Mouse (Mus musculus) small intestine, adult 2 months (tissue): Measurements from ENCODE around the gene Nap1l4. TPM values are rescaled to one million over a fixed set of nuclear protein-coding genes. Genes with fewer than 3 reads are reported as not detected.

ENCODE experiments used
- H3K27ac ChIP-seq: fragments of 200-500 bp; 2 replicates; pipeline ENCODE4 v1.5.1; 2012; ENCODE audit warnings: low read depth, low read length, control low read depth, inconsistent platforms; ENCODE audit not compliant: insufficient read depth
- H3K27me3 ChIP-seq: fragments of 200-500 bp; 2 replicates; pipeline ENCODE4 v1.6.1; 2012; ENCODE audit warnings: mild to moderate bottlenecking, moderate library complexity, low read length, inconsistent platforms; ENCODE audit not compliant: control insufficient read depth, insufficient read depth
- H3K36me3 ChIP-seq: fragments of 200-500 bp; 2 replicates; pipeline ENCODE4 v1.6.1; 2012; ENCODE audit warnings: mild to moderate bottlenecking, low read length, control low read depth, inconsistent platforms; ENCODE audit not compliant: control insufficient read depth, insufficient read depth
- H3K4me1 ChIP-seq: fragments of 200-500 bp; 2 replicates; pipeline ENCODE4 v1.6.1; 2012; ENCODE audit warnings: low read length, inconsistent platforms, mixed read lengths; ENCODE audit not compliant: control insufficient read depth, insufficient read depth, insufficient read length
- H3K4me3 ChIP-seq: fragments of 200-500 bp; 2 replicates; pipeline ENCODE4 v1.5.1; 2012; ENCODE audit warnings: low read depth, mild to moderate bottlenecking, control low read depth, inconsistent platforms, low read length, moderate library complexity
- CTCF ChIP-seq: fragments of 200-500 bp; IDR thresholded peaks from 2 replicates; pipeline ENCODE4 v1.5.1; 2012; ENCODE audit warnings: low read depth, mild to moderate bottlenecking, control low read depth, inconsistent platforms, low read length, moderate library complexity, mixed read lengths; ENCODE audit not compliant: insufficient replicate concordance, insufficient read length; ENCODE audit errors: extremely low read depth
- POLR2A ChIP-seq: fragments of 200-500 bp; IDR thresholded peaks from 2 replicates; pipeline ENCODE4 v1.6.1; 2012; ENCODE audit warnings: low read depth, mild to moderate bottlenecking, control low read depth, inconsistent platforms, low read length, moderate library complexity
- WGBS: fragments of 180-500 bp; shearing (Covaris S2); methylation state at CpG from one replicate; pipeline ENCODE4 v1.1.7; 2018; 5-methylcytosine and 5-hydroxymethylcytosine counted together
- polyA plus RNA-seq: library from polyadenylated mRNA; depleted of rRNA; stranded (reverse); fragments of >200 nt; gene quantifications from 2 replicates; pipeline ENCODE4 v1.2.3, GENCODE M21; 2012

Nap1l4 gene
- polyA plus RNA-seq, 1 experiment, result 35.8 TPM

- TF ChIP-seq POLR2A, result no peak
- peak; percentile 74; the same call in 1 of the 2 replicates for TF ChIP-seq CTCF
- Histone ChIP-seq H3K36me3 (no peaks in the 10 kb centered on the region), H3K4me3 (no peak overlapping the region), H3K27me3 (peaks cover 6% of the 10 kb centered on the region; the same call in 1 of the 2 replicates), H3K27ac (no peak overlapping the region), H3K4me1 (peaks cover 9% of the 10 kb centered on the region)
- 23% methylated on average over 11 of the region's 11 CpGs for WGBS
Measured at GRCm38 (mm10) chr7:143505823-143506222, 43.1 kb downstream of the Nap1l4 start.

- no peak overlapping the region for H3K27ac ChIP-seq
- 88% methylated on average over 2 of the region's 2 CpGs for WGBS
Measured at GRCm38 (mm10) chr7:143505411-143505810, 43.5 kb downstream of the Nap1l4 start.

GRCm38 (mm10) chr7:143503926-143504325, 45.0 kb downstream of the Nap1l4 start:
- TF ChIP-seq CTCF (no peak), POLR2A (no peak)
- Histone ChIP-seq H3K27me3 (peaks cover 6% of the 10 kb centered on the region; the same call in 1 of the 2 replicates), H3K4me1 (peaks cover 16% of the 10 kb centered on the region), H3K36me3 (no peaks in the 10 kb centered on the region), H3K27ac (no peak overlapping the region), H3K4me3 (no peak overlapping the region)
- WGBS, result 79% methylated on average over 6 of the region's 6 CpGs

More at GRCm38 (mm10) chr7:143505411-143505810, 43.5 kb downstream of the Nap1l4 start:
- Histone ChIP-seq H3K36me3 (no peaks in the 10 kb centered on the region), H3K4me1 (peaks cover 13% of the 10 kb centered on the region), H3K4me3 (no peak overlapping the region), H3K27me3 (peaks cover 6% of the 10 kb centered on the region; the same call in 1 of the 2 replicates)
- TF ChIP-seq CTCF, result no peak
- no peak for TF ChIP-seq POLR2A

GRCm38 (mm10) chr7:143502418-143503200, 46.3 kb downstream of the Nap1l4 start, which contains the start of gene Phlda2:
Gene Phlda2 (minus strand): TSS chr7:143503150.
- Histone ChIP-seq H3K27me3 (peaks cover 6% of the 10 kb centered on the region; the same call in 1 of the 2 replicates), H3K4me3 (peak within 1 kb of the TSS; percentile 64), H3K27ac (no peak within 1 kb of the TSS), H3K4me1 (peaks cover 28% of the 10 kb centered on the region), H3K36me3 (no peaks in the 10 kb centered on the region)
- TF ChIP-seq CTCF, result no peak
- TF ChIP-seq POLR2A, result no peak
- under 1% methylated on average over 51 of the region's 51 CpGs for WGBS

DNA sequence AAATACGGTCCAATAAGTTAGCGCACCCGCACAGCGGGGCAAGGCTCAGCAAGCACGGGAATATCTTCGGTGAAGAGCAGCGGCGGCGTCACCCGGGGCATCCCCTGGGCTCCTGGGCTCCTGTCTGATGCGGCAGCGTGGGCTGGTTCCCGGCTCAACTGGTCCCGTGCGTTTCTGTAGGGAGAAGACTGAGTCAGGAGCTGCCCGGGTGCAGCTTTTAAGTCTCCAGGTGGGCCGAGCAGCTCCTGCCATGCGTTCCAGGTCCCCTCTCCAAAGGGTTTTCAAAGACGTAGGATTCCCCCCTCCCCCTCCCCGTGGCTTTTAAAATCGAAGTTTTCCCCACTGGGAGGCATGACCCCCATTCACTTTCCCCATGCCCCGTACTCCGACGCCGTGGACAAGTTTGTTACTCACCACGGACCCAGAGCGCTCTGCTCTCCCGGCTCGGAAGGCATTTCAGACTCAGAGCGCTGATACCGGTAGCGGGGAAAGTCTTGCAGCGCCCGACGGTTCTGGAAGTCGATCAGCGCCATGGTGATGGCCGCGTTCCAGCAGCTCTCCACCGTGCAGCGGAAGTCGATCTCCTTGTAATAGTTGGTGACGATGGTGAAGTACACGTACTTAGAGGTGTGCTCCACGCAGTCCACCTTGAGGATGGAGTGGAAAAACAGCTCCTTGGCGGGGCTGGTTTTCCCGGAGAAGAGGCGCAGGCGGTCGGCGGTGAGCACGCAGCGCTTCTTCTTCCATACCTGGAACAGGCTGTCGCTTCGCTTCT, 47.1 kb downstream of the Nap1l4 start:
- TF ChIP-seq CTCF (no peak), POLR2A (no peak)
- H3K36me3 ChIP-seq, result no peaks in the 10 kb centered on the region
- H3K27me3 ChIP-seq, result peaks cover 6% of the 10 kb centered on the region; the same call in 1 of the 2 replicates
- peak overlapping the region; percentile 64 for H3K4me3 ChIP-seq
- 1% methylated on average over 55 of the region's 55 CpGs for WGBS
- no peak overlapping the region for H3K27ac ChIP-seq
- H3K4me1 ChIP-seq, result peaks cover 29% of the 10 kb centered on the region

DNA sequence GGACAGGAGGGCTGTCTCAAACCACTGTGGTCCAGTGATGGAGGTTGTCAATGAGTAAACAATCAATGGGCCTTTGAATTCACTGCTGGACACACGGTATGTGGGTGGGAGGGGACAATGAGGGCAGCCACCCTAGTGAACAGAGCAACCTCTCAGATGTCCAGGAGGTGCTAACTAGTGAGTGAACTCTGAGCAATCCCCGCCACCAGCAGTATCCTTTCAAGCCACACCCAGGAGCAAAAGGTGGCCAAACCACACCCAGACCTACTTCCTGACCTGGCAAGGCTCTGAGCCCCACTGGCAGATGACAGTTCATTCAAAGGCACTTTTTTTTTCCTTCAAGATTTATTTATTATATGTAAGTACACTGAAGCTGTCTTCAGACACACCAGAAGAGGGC, 48.0 kb downstream of the Nap1l4 start:
- H3K4me3 ChIP-seq, result no peak overlapping the region
- no peak for TF ChIP-seq POLR2A
- TF ChIP-seq CTCF, result no peak
- no peak overlapping the region for H3K27ac ChIP-seq
- H3K4me1 ChIP-seq, result peaks cover 29% of the 10 kb centered on the region
- H3K36me3 ChIP-seq, result no peaks in the 10 kb centered on the region
- H3K27me3 ChIP-seq, result peaks cover 6% of the 10 kb centered on the region; the same call in 1 of the 2 replicates
- WGBS, result 27% methylated on average over 2 of the region's 2 CpGs

- no peak for TF ChIP-seq POLR2A
- TF ChIP-seq CTCF, result no peak
- Histone ChIP-seq H3K27me3 (peaks cover 6% of the 10 kb centered on the region; the same call in 1 of the 2 replicates), H3K4me1 (peaks cover 32% of the 10 kb centered on the region), H3K27ac (no peak overlapping the region), H3K4me3 (no peak overlapping the region), H3K36me3 (no peaks in the 10 kb centered on the region)
- WGBS, result 53% methylated on average over 4 of the region's 4 CpGs
Measured at GRCm38 (mm10) chr7:143498584-143498983, 50.3 kb downstream of the Nap1l4 start.
